Mouse (Mus musculus): Measurements from ENCODE around the gene Ankrd13d. TPM values are rescaled to one million over a fixed set of nuclear protein-coding genes. Genes with fewer than 3 reads are reported as not detected.

The Ankrd13d gene
- 6.5 and 7.2 TPM in 2 replicates for total RNA-seq (2015)
- 8.7 and 10.5 TPM in 2 replicates for total RNA-seq (2017)

DNA sequence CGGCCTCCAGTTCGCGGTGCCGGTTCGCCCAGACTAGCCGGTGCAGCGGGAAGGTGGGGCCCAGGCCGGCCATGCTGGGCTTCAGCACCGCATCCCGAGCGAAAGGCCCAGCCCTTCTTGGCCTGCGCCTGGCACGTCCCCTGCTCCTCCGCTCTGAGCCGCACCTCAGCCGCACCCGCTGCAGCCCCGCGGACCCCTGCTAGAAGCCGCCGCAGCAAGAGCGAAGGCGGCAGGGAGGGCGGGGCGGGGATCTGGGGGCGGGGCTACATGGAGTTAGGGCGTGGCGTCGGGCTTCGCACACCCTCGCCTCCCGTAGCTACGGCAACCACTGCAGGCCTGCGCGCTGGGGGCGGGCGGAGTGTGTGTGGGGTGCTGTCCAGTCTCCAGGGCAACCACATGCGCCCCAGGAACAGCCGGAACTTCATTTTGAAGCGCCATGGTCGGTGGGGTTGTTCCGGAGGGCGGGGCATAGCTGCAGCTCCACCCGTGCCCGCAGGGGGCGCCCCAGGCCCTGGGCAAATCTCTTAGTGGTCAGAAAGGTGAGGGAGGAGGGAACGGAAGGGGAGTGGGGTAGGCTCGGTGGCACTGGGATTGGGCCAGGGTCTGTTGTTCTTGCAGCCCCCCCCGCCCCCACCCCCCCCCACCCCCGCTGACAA, at the start of gene Ankrd13d:
Ankrd13d (minus strand) TSS at position 240 of the 656 bp plus-strand sequence.
- peak; percentile 96 for ATAC-seq (ENCODE audit: poor library complexity, severe bottlenecking)

DNA sequence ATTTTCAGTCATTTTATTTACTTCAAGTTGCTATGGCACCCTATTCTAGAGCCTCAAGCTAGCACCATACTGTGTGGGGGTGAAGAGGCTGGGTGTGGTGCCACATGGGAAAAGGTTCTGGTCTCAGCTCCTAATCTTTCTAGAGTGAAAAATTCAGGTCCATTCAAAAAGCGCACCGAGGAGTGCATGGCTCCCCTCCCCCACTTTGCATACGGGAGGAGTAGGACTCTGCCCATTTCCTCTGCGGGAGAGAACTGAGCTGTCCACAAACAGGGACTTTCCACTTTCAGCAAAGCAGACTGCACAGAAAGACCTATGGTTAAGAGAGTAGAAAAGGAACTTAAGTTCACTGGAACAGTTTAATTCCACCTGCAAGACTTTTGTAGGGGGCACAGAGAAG, 49.7 kb upstream of the Ankrd13d start:
- no peak for ATAC-seq (ENCODE audit: poor library complexity, severe bottlenecking)

DNA sequence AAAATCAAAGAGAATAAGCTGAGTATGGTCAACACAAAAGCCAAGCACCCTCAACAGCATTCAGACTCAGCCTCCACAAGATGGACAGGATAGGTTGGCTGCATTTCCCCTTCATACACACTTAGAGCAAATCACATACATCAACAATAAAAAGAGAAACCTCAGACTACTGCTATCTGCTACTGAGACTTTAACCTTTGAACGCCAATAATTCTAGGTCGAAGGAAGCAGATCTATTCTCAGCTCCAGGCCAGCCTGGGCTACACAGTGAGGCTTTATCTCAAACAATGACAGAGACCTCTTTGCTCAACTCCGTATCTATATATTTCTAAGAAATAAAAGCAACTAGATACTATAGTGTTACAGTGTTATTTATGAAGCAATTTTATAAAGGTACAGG, 48.3 kb upstream of the Ankrd13d start:
- ATAC-seq (ENCODE audit: poor library complexity, severe bottlenecking): no peak

- no peak for ATAC-seq (ENCODE audit: poor library complexity, severe bottlenecking)
Measured at GRCm38 (mm10) chr19:4330603-4331002, 47.7 kb upstream of the Ankrd13d start.

GRCm38 (mm10) chr19:4328737-4329304, 45.9 kb upstream of the Ankrd13d start:
- ATAC-seq (ENCODE audit: poor library complexity, severe bottlenecking): no peak

DNA sequence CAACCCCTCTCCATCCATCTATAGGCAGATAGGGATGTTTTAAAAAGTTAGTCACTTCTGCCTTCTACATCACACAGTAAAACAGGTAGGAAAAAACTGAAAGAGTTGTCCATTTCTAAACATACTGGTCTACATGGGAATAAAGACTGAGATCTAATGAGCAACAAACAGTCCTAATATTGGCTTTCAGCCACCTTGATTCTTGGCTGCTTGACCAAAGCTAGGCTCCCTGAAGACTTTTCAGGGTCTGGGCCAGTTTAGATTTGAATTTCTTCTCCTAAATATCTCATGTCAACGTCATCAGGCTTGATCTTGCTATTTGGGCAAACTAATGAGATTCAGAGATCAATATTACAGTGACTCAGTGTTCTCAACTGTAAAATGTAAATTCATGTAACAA, 43.9 kb upstream of the Ankrd13d start:
- no peak for ATAC-seq (ENCODE audit: poor library complexity, severe bottlenecking)

DNA sequence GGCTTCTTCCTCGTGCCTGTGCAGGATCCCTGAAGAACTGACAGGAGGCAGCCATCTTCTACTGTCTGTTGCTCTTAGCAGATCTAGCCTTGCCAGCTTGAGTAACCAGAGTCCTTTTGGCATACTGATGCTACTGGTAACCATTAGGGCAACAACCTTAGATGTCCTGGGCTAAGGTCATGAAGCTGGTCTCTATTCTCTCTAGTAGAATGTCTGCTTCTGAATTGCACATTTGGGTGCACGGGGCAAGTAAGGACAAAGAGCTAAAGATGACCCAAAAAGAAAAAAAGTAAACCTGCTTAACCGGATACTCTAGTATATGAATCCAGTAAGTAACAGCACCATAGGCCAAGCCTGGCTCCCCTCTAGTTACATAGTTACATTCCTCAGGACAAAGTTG, 43.2 kb upstream of the Ankrd13d start:
- ATAC-seq (ENCODE audit: poor library complexity, severe bottlenecking): no peak

DNA sequence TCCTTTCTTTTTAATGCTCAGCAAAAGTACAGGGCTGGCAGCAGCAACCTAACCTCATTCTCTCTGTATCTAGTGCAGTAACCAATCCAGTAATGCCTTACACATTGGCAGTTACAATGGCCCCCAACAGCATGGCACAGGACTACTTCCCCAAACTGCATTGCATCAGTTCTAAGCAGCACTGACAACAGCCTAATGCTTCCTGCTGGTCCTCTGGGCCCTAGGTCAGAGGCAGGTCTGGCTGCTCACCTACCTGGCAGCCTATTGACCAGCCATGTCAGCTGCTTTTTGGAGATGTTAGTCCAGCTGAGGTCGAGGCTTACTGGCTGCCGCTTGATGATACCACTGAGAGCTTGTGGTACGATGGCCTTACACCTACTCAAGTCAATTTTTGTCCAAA, 39.2 kb upstream of the Ankrd13d start:
- peak; percentile 84 for ATAC-seq (ENCODE audit: poor library complexity, severe bottlenecking)

GRCm38 (mm10) chr19:4321622-4322021, 38.7 kb upstream of the Ankrd13d start:
- no peak for ATAC-seq (ENCODE audit: poor library complexity, severe bottlenecking)

GRCm38 (mm10) chr19:4319272-4319671, 36.3 kb upstream of the Ankrd13d start:
- ATAC-seq (ENCODE audit: poor library complexity, severe bottlenecking): no peak

DNA sequence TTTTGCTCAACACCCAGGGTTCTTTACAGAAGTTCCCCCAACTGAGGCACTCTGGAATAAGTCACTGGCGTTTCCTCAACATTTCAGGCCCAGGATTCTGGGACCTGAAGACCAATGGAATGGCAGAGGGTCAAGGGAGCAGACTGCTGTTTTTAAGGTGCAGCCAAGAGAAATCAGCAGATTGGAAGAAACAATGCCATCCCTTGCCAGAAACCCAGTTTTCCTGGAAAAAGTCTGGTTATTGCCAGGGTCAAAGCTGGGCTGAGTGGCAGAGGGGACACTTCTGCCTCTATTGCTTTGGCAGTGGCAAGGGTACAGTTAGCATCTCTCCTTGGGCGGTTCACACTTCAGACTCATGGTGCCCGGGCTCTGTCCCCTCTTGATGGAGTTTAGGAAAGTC, 34.2 kb upstream of the Ankrd13d start:
- no peak for ATAC-seq (ENCODE audit: poor library complexity, severe bottlenecking)

- no peak for ATAC-seq (ENCODE audit: poor library complexity, severe bottlenecking)
Measured at GRCm38 (mm10) chr19:4315223-4315944, 32.4 kb upstream of the Ankrd13d start.

DNA sequence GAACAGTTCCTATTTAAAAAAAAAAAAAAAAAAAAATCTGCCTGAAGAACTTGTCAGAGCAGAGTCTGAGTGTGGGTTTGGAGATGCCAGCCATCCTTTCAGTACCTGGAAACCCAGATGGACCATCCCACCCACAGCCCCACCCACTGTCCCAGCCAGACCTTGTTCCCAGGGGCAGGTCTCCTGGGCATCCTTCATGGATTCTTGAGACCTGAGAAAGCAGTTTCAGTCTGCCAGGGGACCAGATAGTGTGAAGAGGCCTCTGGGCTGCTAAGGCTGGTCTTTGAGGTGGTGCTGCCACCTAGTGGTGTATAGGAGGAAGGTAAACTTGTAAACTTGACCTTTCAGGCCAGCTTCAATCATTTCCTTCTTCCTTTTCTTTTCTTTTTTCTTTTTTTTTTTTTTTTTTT, 26.8 kb upstream of the Ankrd13d start:
- peak; percentile 71 for ATAC-seq (ENCODE audit: poor library complexity, severe bottlenecking)

DNA sequence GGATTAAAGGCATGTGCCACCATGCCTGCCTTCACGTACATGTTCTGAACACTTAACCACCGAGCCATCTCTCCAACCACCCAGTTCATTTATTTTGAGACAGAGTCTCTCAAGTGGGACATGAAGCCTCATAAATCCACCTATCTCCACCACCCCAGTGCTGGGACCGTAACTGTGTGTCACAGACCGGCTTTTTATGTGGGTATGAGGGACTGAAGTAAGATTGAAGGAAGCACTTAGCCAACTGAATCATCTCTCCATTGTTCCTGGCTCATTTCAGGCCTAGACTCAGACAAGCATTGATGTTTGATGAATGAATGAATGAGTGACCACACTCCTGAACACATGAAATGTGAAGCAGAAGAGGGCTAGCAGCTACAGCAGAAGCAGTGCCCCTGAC, 26.4 kb upstream of the Ankrd13d start:
- no peak for ATAC-seq (ENCODE audit: poor library complexity, severe bottlenecking)

GRCm38 (mm10) chr19:4306190-4306577, 23.2 kb upstream of the Ankrd13d start, which contains the start of gene Grk2:
Grk2 (minus strand) TSS chr19:4306222.
- peak; percentile 31 for ATAC-seq (ENCODE audit: poor library complexity, severe bottlenecking)

GRCm38 (mm10) chr19:4305491-4306189, 22.7 kb upstream of the Ankrd13d start:
- no peak for ATAC-seq (ENCODE audit: poor library complexity, severe bottlenecking)

DNA sequence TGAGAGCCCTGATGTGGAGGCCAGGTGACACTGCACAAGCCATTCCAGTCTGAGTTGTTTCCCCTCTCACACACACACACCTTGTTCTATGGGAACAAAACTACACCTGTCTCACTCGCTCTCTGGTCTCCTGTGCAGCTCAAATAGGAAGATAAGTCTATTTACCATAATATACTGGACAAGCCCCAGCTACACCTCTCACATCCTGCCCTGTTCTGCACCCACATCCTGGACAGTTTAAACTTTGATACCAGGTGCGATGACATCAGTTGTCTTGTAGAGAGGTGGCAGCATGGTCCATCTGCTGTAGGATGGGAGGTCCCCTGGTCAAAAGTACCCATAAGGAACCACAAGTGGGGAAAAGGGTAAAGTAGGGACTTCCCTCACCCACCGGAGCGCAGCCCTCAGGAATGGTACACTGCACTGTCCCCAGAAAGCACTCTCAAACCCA, 22.0 kb upstream of the Ankrd13d start:
- ATAC-seq (ENCODE audit: poor library complexity, severe bottlenecking): no peak

DNA sequence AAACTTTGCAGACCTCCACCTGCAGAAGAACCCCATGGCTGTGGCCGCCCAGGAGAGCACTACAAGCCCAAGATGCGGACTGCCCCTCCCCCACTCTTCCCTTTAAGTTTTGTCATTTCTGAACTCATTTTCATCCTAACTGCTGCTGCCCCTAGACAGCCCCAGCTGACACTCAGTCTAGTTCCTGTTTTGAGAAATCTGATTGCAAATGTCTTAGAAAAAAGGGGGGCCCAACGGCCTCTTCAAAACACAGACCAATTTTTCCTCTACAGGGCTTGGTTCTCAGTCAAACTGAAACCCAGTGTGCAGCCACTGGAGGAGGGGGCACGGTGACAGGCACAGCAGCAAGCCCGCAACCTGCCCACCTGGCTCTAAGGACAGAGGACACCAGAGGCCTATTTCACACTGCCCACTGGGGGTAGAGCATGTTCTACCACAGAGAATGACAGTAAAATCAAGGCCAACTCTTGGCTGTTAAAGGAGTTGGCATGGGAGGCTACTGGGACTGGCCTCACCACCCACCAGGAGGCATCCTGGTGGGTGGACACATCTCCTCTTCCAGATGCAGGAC, 21.4 kb upstream of the Ankrd13d start:
- no peak for ATAC-seq (ENCODE audit: poor library complexity, severe bottlenecking)

GRCm38 (mm10) chr19:4303640-4303995, 20.7 kb upstream of the Ankrd13d start:
- ATAC-seq (ENCODE audit: poor library complexity, severe bottlenecking): no peak

- no peak for ATAC-seq (ENCODE audit: poor library complexity, severe bottlenecking)
Measured at GRCm38 (mm10) chr19:4302936-4303639, 20.2 kb upstream of the Ankrd13d start.
